Mouse (Mus musculus): Measurements from ENCODE around the gene Phex. TPM values are rescaled to one million over a fixed set of nuclear protein-coding genes. Genes with fewer than 3 reads are reported as not detected.

Phex gene
- polyA plus RNA-seq, 1 experiment = 1.1 TPM

- TF ChIP-seq POLR2A (IDR thresholded peaks at IDR 0.05; ENCODE audit: borderline replicate concordance, insufficient read depth, low read length) = no peak
- no peak for TF ChIP-seq CTCF (IDR thresholded peaks at IDR 0.05; ENCODE audit: borderline replicate concordance, insufficient read depth, low read depth, low read length)
- DNase-seq = peak; percentile 20 to 23
- Histone ChIP-seq H3K4me1 (ENCODE audit: control insufficient read depth, insufficient read depth, low read length) (peaks cover 2% of the 10 kb centered on the region; the same call in 1 of the 2 replicates), H3K27ac (ENCODE audit: insufficient read depth, low read length) (no peak overlapping the region), H3K27me3 (ENCODE audit: control insufficient read depth, insufficient read depth, low read length) (no peaks in the 10 kb centered on the region), H3K4me3 (replicated peaks; ENCODE audit: insufficient read depth, low read depth, low read length) (no peak overlapping the region)
These were observed 270.4 kb downstream of the Phex start for GRCm38 (mm10) chrX:157144675-157145074.

- no peak for TF ChIP-seq CTCF (IDR thresholded peaks at IDR 0.05; ENCODE audit: borderline replicate concordance, insufficient read depth, low read depth, low read length)
- H3K4me3 ChIP-seq (replicated peaks; ENCODE audit: insufficient read depth, low read depth, low read length) = no peak overlapping the region
- DNase-seq = peak; percentile 27 to 69
- peaks cover 2% of the 10 kb centered on the region; the same call in 1 of the 2 replicates for H3K4me1 ChIP-seq (ENCODE audit: control insufficient read depth, insufficient read depth, low read length)
- no peak overlapping the region for H3K27ac ChIP-seq (ENCODE audit: insufficient read depth, low read length)
- WGBS = 12% methylated on average over 6 of the region's 6 CpGs
- H3K27me3 ChIP-seq (ENCODE audit: control insufficient read depth, insufficient read depth, low read length) = no peaks in the 10 kb centered on the region
These were observed 275.5 kb downstream of the Phex start for GRCm38 (mm10) chrX:157139601-157140000.

Other genes with a start within 250 kb of the Phex start
- 79.0 and 81.8 TPM in 2 replicates for gene Sms, start 77.0 kb upstream of the Phex start, polyA plus RNA-seq (2012; rRNA removed)
- gene Yy2, start 153.7 kb upstream of the Phex start, polyA plus RNA-seq (2012; rRNA removed) = not detected in 2 replicates
- gene Mbtps2, start 183.4 kb upstream of the Phex start, polyA plus RNA-seq (2012; rRNA removed) = 29.9 and 30.1 TPM in 2 replicates

Measured in cerebellum, adult 2 months (tissue).